Mouse (Mus musculus) kidney, adult 2 months (tissue): ENCODE data around the gene Mthfsd.

ENCODE experiments used
- CTCF ChIP-seq: fragments of 200-500 bp; conservative IDR thresholded peaks from 2 replicates; pipeline ENCODE4 v1.5.1; 2011; ENCODE audit warnings: low read depth, mild to moderate bottlenecking, control low read depth, low read length, moderate library complexity, mixed read lengths; ENCODE audit not compliant: insufficient read depth, insufficient read length
- POLR2A ChIP-seq: fragments of 200-500 bp; IDR thresholded peaks from one replicate; pipeline ENCODE4 v1.6.1; 2011; ENCODE audit warnings: low read depth, low read length, control low read depth

GRCm38 (mm10) chr8:121118634-121119420 is 10.6 kb upstream of the Mthfsd start:
- TF ChIP-seq POLR2A: no peak
- no peak for TF ChIP-seq CTCF
